Mouse (Mus musculus) ZHBTc4 (cell line): ENCODE measurements around the gene Grik4.

Source experiments
- DNase-seq: peaks from one replicate; pipeline ENCODE4 v3.0.0-alpha.2; 2011; ENCODE audit warnings: low read depth, low spot score

The Grik4 gene

GRCm38 (mm10) chr9:42861238-42861637, 83.1 kb downstream of the Grik4 start:
- no peak for DNase-seq

GRCm38 (mm10) chr9:42859959-42860794, 84.1 kb downstream of the Grik4 start:
- peak; percentile 71 for DNase-seq

DNA sequence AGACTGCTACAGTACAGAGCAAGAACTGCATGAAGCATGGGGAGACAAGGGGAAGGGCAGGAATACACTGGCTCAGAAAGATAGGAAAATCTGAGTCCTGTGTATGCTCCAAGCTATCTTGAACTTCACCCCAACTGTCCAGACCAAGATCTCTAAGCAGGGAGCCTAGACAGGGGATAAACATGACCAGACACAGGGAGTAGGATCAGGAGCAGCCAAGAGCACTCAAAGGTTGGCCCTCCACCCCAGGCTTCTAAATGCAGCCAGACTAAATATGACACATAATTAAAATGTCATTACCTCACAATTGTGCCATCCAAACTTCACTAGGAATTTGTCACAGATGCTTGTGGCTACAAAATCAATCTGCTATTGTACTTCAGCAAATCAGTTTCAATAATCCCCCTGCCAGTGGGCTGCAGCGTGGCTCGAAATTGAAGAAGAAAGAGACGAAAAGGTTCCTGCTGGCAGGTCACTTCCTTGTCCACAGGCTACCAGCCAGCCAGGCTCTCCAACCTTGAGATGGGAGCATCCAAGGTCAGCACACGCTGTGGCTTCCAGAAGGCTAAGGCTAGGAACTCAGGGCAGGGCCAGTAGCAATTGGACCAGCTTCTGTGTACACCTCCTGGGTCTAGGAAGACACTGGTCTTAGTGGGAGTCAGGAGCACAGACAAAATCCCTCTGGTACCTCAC, 85.1 kb downstream of the Grik4 start:
- peak; percentile 35 for DNase-seq

- DNase-seq: peak; percentile 58
Observed at GRCm38 (mm10) chr9:42858576-42858975, 85.7 kb downstream of the Grik4 start.

- peak; percentile 92 for DNase-seq
Observed at GRCm38 (mm10) chr9:42857756-42858155, 86.5 kb downstream of the Grik4 start.

DNA sequence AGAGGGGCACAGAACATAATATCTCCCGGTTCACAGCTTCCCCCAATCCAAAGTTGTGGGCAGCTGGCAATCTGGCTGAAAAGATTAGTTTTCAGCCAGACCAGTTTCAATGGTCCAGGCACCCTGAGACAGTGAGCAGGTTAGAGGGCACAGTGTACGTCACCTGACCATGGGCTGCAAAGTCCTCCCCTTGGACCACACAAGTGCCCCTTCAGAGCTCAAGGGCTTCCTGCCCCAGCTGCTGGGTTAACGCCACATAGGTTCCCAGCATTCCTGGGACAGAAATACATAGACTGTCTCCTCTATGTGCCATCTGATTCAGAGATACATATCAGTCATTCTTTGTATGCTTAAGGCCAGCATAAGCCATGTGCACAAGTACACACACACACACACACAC, 91.2 kb downstream of the Grik4 start:
- no peak for DNase-seq

DNA sequence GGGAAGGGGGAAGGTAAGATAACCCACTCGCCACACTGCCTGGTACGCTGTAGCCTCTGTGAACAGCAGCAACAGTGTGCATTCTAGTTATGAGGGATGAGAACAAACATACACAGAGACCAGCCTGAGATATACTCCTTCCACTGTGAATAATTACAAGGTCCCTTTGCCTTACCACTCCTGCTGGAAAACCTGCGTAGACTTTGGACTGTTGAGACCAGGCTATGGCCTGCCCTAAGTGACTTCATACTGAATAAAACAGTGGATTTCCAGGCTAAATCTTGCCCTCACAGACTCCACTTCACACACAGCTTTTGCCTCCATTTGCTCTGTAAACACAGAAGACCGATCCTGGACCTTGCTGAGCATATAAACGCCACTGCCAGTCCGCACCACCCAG, 94.2 kb downstream of the Grik4 start:
- DNase-seq: no peak

- DNase-seq: no peak
Observed at GRCm38 (mm10) chr9:42848061-42848460, 96.2 kb downstream of the Grik4 start.

- DNase-seq: no peak
Observed at GRCm38 (mm10) chr9:42846676-42847425, 97.4 kb downstream of the Grik4 start.

GRCm38 (mm10) chr9:42846139-42846538, 98.2 kb downstream of the Grik4 start:
- no peak for DNase-seq

- no peak for DNase-seq
Observed at GRCm38 (mm10) chr9:42844301-42844700, 100.0 kb downstream of the Grik4 start.

DNA sequence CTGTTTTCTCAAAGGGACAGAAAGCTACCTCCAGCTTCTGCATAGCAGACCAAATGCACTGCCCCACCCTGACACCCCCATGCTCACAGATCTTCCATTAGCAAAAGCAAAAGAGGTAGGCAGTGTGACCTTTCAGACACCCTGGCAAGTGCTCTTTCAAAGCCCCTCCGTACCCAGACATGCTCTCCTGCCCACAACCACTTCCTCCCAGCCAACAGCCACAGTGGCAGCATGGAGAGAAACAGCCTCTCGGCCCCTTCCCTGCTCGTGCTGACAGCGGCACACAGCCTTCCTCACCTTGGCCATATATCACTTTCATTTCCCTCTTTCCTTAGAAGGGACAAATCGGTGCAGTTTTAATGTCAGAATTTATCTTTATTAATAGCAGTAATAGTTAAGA, 106.0 kb downstream of the Grik4 start:
- DNase-seq: no peak

DNA sequence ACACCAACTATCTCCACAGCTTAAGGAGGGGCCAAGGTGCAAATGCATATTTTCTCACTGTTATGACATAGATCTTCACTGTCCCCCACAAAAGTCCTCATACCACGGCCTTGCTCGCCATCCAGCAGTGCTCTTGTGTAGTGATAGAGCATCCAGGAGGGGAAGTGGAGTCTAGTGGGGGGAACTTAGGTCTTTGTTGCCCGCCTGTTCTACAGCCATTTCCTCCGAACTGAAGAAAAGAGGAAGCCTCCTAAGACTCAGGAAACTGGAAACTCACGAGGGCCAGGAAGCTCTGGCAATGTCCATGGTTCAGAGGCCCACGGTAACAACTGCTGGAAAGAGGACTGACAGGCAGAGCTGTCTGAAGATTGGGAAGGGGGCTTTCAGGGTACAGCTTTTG, 106.8 kb downstream of the Grik4 start:
- DNase-seq: no peak

GRCm38 (mm10) chr9:42831558-42831957, 112.7 kb downstream of the Grik4 start:
- no peak for DNase-seq

- peak; percentile 46 for DNase-seq
Observed at GRCm38 (mm10) chr9:42819247-42819646, 125.0 kb downstream of the Grik4 start.

- no peak for DNase-seq
Observed at GRCm38 (mm10) chr9:42816815-42817214, 127.5 kb downstream of the Grik4 start.

DNA sequence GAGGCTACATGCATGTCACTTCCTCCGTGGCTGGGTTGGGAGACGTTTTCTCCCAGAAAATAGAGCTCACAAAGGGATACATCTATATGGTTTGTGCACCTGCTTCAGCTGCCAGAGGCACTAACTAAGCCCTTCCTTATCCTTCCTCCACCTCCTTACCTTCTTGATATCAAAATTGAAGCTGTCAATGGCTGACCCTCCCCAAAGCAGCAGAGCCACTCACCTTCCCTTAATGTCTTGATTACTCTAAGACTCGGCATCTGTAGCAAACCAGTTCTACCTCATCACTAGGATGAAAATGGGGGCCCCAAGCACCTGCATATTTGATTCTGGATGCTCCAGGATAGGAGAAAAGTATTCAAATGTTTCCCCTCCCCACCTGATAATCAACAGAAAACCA, 135.1 kb downstream of the Grik4 start:
- DNase-seq: no peak

GRCm38 (mm10) chr9:42808394-42808793, 135.9 kb downstream of the Grik4 start:
- peak; percentile 71 for DNase-seq

DNA sequence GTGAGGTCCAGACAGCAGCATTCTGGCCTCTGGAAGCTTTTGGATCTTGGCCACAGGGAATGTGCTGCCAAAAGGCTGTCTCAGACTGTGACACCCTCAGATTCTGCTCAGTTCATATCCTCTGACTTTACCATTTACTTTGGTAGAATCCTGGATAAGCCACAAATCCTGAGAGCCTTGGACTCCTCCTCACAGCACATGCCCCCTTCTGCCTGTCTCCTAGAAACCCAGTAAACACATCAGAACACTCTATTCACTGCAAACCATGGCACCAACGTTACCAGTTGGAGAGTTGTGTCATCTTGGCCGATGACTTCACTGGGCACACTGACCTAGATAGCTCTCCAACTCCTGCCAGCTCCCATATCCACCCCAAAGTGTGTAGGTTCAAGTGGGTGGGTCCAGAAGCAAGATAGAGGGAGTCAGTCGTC, 141.2 kb downstream of the Grik4 start:
- DNase-seq: no peak

DNA sequence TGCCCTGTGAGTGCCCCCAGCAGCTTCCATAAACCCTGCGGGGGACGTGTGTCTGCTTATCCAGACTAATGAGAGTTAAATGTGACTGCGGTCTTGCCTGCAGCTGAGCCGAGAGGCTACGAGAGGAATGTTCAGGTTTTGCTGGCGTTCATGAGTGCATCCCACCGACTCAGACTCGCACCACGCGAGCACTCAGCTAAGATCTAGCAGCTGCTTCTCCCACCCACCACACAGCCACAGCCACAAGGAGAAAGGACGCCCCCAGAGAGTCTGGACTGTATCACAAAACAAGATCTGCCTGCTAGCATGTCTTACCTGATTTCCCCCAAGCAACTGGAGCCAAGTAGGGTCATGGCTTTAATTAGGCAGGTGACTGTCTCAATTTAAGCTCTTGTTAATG, 142.4 kb downstream of the Grik4 start:
- no peak for DNase-seq

- no peak for DNase-seq
Observed at GRCm38 (mm10) chr9:42800138-42800537, 144.2 kb downstream of the Grik4 start.

GRCm38 (mm10) chr9:42799694-42800093, 144.6 kb downstream of the Grik4 start:
- DNase-seq: no peak
